Mouse (Mus musculus) embryonic facial prominence, embryonic 15.5 days (tissue): ENCODE data around the gene Bbof1. TPM values are rescaled to one million over a fixed set of nuclear protein-coding genes. Genes with fewer than 3 reads are reported as not detected.

ENCODE experiments used
- ATAC-seq: fragments of 200-750 bp; cut with Nextera tagmentation; 2 replicates; pipeline ENCODE4 v1.8.0; 2017; ENCODE audit warnings: low read depth, moderate TSS enrichment; ENCODE audit not compliant: insufficient number of reproducible peaks, low FRiP score, low TSS enrichment
- H3K27ac ChIP-seq: fragments of 300-500 bp; sonication (generic); replicated peaks from 2 replicates; pipeline ENCODE4 v1.5.1; 2015; ENCODE audit warnings: mild to moderate bottlenecking, inconsistent platforms
- H3K27me3 ChIP-seq: fragments of 300-500 bp; sonication (generic); 2 replicates; pipeline ENCODE4 v1.6.1; 2015; ENCODE audit warnings: inconsistent platforms
- H3K36me3 ChIP-seq: fragments of 300-500 bp; sonication (generic); 2 replicates; pipeline ENCODE4 v1.6.1; 2015; ENCODE audit warnings: mild to moderate bottlenecking, inconsistent platforms
- H3K4me1 ChIP-seq: fragments of 300-500 bp; sonication (generic); 2 replicates; pipeline ENCODE4 v1.6.1; 2015; ENCODE audit warnings: inconsistent platforms
- H3K4me2 ChIP-seq: fragments of 300-500 bp; sonication (generic); replicated peaks from 2 replicates; pipeline ENCODE4 v1.6.1; 2015; ENCODE audit warnings: mild to moderate bottlenecking, inconsistent platforms
- H3K4me3 ChIP-seq: fragments of 300-500 bp; sonication (generic); replicated peaks from 2 replicates; pipeline ENCODE4 v1.5.1; 2015; ENCODE audit warnings: mild to moderate bottlenecking, inconsistent platforms
- H3K9ac ChIP-seq: fragments of 300-500 bp; sonication (generic); 2 replicates; pipeline ENCODE4 v1.6.1; 2015; ENCODE audit warnings: inconsistent platforms
- H3K9me3 ChIP-seq: fragments of 300-500 bp; sonication (generic); replicated peaks from 2 replicates; pipeline ENCODE4 v1.6.1; 2016; ENCODE audit warnings: inconsistent platforms
- WGBS: fragments of 180-500 bp; shearing (Covaris S2); methylation state at CpG from one replicate; pipeline ENCODE4 v1.1.7; 2015; 5-methylcytosine and 5-hydroxymethylcytosine counted together
- polyA plus RNA-seq: library from polyadenylated mRNA; unstranded; fragments of >200 nt; fragmentation: Nextera tagmentation; extraction: Ambion mirVana; gene quantifications from 2 replicates; pipeline ENCODE4 v1.2.1, GENCODE M21; 2015

Bbof1 gene
- polyA plus RNA-seq, 1 experiment from 2014 or later, result 5.4 TPM

GRCm38 (mm10) chr12:84448181-84448580 lies 39.3 kb downstream of the Bbof1 start:
- no peak overlapping the region for H3K4me3 ChIP-seq
- H3K4me2 ChIP-seq, result no peak overlapping the region
- no peaks in the 10 kb centered on the region for H3K36me3 ChIP-seq
- H3K27ac ChIP-seq, result no peak overlapping the region
- H3K4me1 ChIP-seq, result peaks cover 14% of the 10 kb centered on the region
- no peak for ATAC-seq
- no peaks in the 10 kb centered on the region for H3K9me3 ChIP-seq
- 87% methylated on average over 6 of the region's 6 CpGs for WGBS
- no peak overlapping the region for H3K9ac ChIP-seq
- no peaks in the 10 kb centered on the region for H3K27me3 ChIP-seq

- peak overlapping the region; percentile 93 for H3K4me2 ChIP-seq
- no peak overlapping the region for H3K27ac ChIP-seq
- H3K27me3 ChIP-seq, result no peaks in the 10 kb centered on the region
- H3K4me3 ChIP-seq, result peak overlapping the region; percentile 79
- no peaks in the 10 kb centered on the region for H3K36me3 ChIP-seq
- H3K4me1 ChIP-seq, result peaks cover 14% of the 10 kb centered on the region
- no peaks in the 10 kb centered on the region for H3K9me3 ChIP-seq
- 51% methylated on average over 10 of the region's 10 CpGs for WGBS
- H3K9ac ChIP-seq, result peak overlapping the region; percentile 51
- no peak for ATAC-seq
Measured at GRCm38 (mm10) chr12:84449887-84450286, 41.0 kb downstream of the Bbof1 start.

- no peak for ATAC-seq
- Histone ChIP-seq H3K4me1 (peaks cover 14% of the 10 kb centered on the region), H3K27me3 (no peaks in the 10 kb centered on the region), H3K4me3 (peak overlapping the region; percentile 79), H3K9me3 (no peaks in the 10 kb centered on the region), H3K4me2 (peak overlapping the region; percentile 93), H3K36me3 (no peaks in the 10 kb centered on the region), H3K27ac (peak overlapping the region; percentile 74), H3K9ac (peak overlapping the region; percentile 51)
- WGBS, result 1% methylated on average over 6 of the region's 6 CpGs
Measured at GRCm38 (mm10) chr12:84450351-84450717, 41.5 kb downstream of the Bbof1 start.

- under 1% methylated on average over 49 of the region's 49 CpGs for WGBS
- Histone ChIP-seq H3K4me3 (peak within 1 kb of the TSS; percentile 79), H3K36me3 (no peaks in the 10 kb centered on the region), H3K27me3 (no peaks in the 10 kb centered on the region), H3K4me2 (peak within 1 kb of the TSS; percentile 93), H3K9me3 (no peaks in the 10 kb centered on the region), H3K9ac (peak within 1 kb of the TSS; percentile 58), H3K4me1 (peaks cover 14% of the 10 kb centered on the region), H3K27ac (peak within 1 kb of the TSS; percentile 74)
- peak; percentile 99 for ATAC-seq
Measured at GRCm38 (mm10) chr12:84450718-84451646, 42.1 kb downstream of the Bbof1 start, which contains the start of the genes Aldh6a1 and Lin52. TSS of gene Aldh6a1 (minus strand) at chr12:84451004. TSS of gene Lin52 (plus strand) at chr12:84451422.

- no peaks in the 10 kb centered on the region for H3K36me3 ChIP-seq
- peak overlapping the region; percentile 79 for H3K4me3 ChIP-seq
- 1% methylated on average over 11 of the region's 11 CpGs for WGBS
- no peaks in the 10 kb centered on the region for H3K9me3 ChIP-seq
- peak overlapping the region; percentile 58 for H3K9ac ChIP-seq
- H3K27ac ChIP-seq, result peak overlapping the region; percentile 71
- no peak for ATAC-seq
- peak overlapping the region; percentile 93 for H3K4me2 ChIP-seq
- peaks cover 14% of the 10 kb centered on the region for H3K4me1 ChIP-seq
- H3K27me3 ChIP-seq, result no peaks in the 10 kb centered on the region
Measured at GRCm38 (mm10) chr12:84451801-84452200, 42.9 kb downstream of the Bbof1 start.

GRCm38 (mm10) chr12:84456911-84457310 lies 48.0 kb downstream of the Bbof1 start:
- no peaks in the 10 kb centered on the region for H3K27me3 ChIP-seq
- no peak overlapping the region for H3K4me3 ChIP-seq
- H3K9ac ChIP-seq, result no peak overlapping the region
- peaks cover 6% of the 10 kb centered on the region for H3K4me1 ChIP-seq
- no peaks in the 10 kb centered on the region for H3K9me3 ChIP-seq
- H3K4me2 ChIP-seq, result no peak overlapping the region
- H3K36me3 ChIP-seq, result peaks cover 21% of the 10 kb centered on the region
- WGBS, result 89% methylated on average over 3 of the region's 3 CpGs
- no peak for ATAC-seq
- H3K27ac ChIP-seq, result no peak overlapping the region

- Histone ChIP-seq H3K9ac (no peak overlapping the region), H3K9me3 (no peaks in the 10 kb centered on the region), H3K36me3 (peaks cover 43% of the 10 kb centered on the region), H3K27me3 (no peaks in the 10 kb centered on the region), H3K27ac (no peak overlapping the region), H3K4me2 (no peak overlapping the region), H3K4me3 (no peak overlapping the region), H3K4me1 (no peaks in the 10 kb centered on the region)
- ATAC-seq, result no peak
- WGBS, result 62% methylated on average over 1 of the region's 1 CpGs
Measured at GRCm38 (mm10) chr12:84459845-84460244, 51.0 kb downstream of the Bbof1 start.

DNA sequence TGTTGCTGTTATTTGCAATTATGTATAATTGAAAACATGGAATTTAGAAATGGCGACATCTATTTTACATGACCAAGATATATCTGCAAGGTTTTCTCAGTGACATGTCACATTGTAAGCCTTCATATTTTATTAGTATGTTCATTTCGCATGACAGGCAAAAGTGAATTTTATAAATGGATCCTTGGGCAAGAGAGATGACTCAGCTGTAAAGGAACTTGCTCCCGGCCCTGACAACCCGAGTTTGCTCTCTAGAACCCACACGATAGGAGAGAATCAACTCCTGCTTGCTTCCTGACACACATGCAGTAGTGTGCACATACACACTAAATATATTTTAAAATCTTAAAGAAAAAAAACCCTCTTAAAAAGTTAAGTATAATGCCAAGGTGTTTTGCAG lies 52.5 kb downstream of the Bbof1 start:
- Histone ChIP-seq H3K4me3 (no peak overlapping the region), H3K36me3 (peaks cover 45% of the 10 kb centered on the region), H3K9me3 (no peaks in the 10 kb centered on the region), H3K27me3 (no peaks in the 10 kb centered on the region), H3K4me2 (no peak overlapping the region), H3K9ac (no peak overlapping the region), H3K4me1 (no peaks in the 10 kb centered on the region), H3K27ac (no peak overlapping the region)
- 88% methylated on average over 5 of the region's 5 CpGs for WGBS
- ATAC-seq, result no peak

DNA sequence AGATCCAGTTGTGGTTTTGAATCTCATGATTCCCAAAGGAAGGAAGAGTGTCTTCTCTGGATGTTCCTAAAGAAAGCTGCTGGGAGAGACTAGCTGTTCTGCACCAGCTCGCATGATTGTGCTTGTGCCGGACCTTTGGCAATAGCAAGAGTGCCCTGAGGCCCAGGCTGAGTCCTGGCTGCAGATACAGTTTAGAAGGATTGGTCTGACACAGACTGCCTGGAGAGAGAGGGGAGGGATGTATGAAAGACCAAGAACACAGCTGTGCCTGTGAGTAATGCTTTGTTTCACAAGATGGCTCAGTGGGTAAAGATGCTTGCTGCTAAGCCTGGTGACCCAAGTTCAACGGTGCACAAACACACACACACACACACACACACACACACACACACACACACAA lies 54.0 kb downstream of the Bbof1 start:
- Histone ChIP-seq H3K36me3 (peaks cover 48% of the 10 kb centered on the region), H3K9me3 (no peaks in the 10 kb centered on the region), H3K4me2 (no peak overlapping the region), H3K27me3 (no peaks in the 10 kb centered on the region), H3K9ac (no peak overlapping the region), H3K4me1 (no peaks in the 10 kb centered on the region), H3K4me3 (no peak overlapping the region), H3K27ac (no peak overlapping the region)
- ATAC-seq, result no peak
- WGBS, result 85% methylated on average over 3 of the region's 3 CpGs

DNA sequence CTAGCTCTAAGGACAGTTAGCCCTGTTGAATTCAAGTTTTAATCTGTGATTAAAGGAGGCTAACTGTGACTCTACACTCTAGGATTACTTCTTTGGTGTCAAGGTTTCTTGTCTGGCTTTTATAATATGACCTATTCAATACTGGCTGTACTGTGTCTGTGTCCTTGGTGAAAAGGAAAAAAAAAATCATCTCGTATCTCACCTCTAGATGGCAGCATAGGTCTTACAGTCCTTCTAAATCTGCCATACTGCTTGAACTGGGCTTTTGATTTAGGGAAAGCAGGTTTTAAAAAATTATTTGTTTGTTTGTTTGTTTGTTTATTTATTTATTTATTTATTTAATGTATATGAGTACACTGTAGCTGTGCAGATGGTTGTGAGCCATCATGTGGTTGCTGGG lies 59.8 kb downstream of the Bbof1 start:
- Histone ChIP-seq H3K36me3 (peaks cover 12% of the 10 kb centered on the region), H3K9ac (no peak overlapping the region), H3K9me3 (no peaks in the 10 kb centered on the region), H3K4me1 (no peaks in the 10 kb centered on the region), H3K27ac (no peak overlapping the region), H3K27me3 (no peaks in the 10 kb centered on the region), H3K4me2 (no peak overlapping the region), H3K4me3 (no peak overlapping the region)
- 0% methylated on average over 1 of the region's 1 CpGs for WGBS
- no peak for ATAC-seq

DNA sequence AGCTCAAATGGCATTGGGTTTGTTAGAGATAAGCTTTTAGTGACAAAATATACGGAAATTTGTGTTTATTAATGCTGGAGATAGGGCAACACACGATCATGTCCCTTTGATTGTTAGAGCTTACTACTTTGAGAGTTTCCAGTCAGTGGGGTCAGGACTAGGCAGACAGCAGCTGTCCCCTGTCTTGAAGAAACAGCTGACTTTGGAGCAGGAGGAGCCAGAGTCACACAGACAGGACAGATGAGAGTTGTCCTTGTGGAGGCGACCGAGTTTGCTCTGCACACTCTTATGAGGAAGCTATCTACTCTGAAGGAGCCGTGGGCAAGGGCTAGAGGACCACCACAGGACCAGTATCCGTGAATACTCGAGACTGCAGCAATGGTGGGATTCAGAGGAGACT lies 70.1 kb downstream of the Bbof1 start:
- ATAC-seq, result no peak
- Histone ChIP-seq H3K4me2 (no peak overlapping the region), H3K9me3 (no peaks in the 10 kb centered on the region), H3K9ac (no peak overlapping the region), H3K36me3 (peaks cover 11% of the 10 kb centered on the region; the same call in 1 of the 2 replicates), H3K27me3 (no peaks in the 10 kb centered on the region), H3K4me3 (no peak overlapping the region), H3K4me1 (no peaks in the 10 kb centered on the region), H3K27ac (no peak overlapping the region)
- WGBS, result 90% methylated on average over 7 of the region's 7 CpGs
